Mouse (Mus musculus): ENCODE measurements around the gene Gopc.

DNA sequence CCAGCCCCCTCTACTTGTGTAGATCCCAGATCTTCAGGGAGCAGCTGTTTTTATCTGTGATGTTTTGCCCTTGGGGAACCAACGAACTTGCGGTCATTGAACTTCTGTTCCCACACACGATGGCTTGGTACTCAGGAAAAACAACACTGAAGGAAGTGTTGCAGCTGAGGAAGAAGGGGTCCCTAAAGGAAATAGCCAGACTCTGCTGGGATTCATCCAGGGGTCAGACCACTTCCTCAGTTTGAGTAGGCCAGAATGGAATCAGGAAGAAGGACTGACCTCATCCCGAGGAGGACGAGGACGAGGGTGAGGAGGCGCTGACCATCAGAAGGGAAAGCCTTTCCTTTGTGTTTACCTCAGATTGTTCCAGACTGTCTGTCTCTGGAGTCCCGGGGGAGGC, 72.7 kb downstream of the Gopc start:
- TF ChIP-seq POLR2AphosphoS5 (IDR thresholded peaks at IDR 0.05; ENCODE audit: insufficient replicate concordance, low read depth, low read length) (no peak), CTCF (IDR thresholded peaks at IDR 0.05; ENCODE audit: low read depth, low read length) (no peak), TAL1 (conservative IDR thresholded peaks at IDR 0.05; ENCODE audit: low read depth, low read length) (no peak), GATA1 (IDR thresholded peaks at IDR 0.05; ENCODE audit: borderline replicate concordance, low read length) (no peak)
